Mouse (Mus musculus) skeletal muscle tissue, adult 2 months (tissue): Measurements from ENCODE around the gene Rassf3.

Experiments
- DNase-seq: peaks from one replicate; pipeline ENCODE4 v3.0.0-alpha.2; 2012; ENCODE audit warnings: low read depth, low spot score

Rassf3 gene

GRCm38 (mm10) chr10:121462162-121462881 is 13.8 kb downstream of the Rassf3 start:
- no peak for DNase-seq

- DNase-seq: peak; percentile 50
Measured at GRCm38 (mm10) chr10:121461404-121462161, 14.6 kb downstream of the Rassf3 start.

- DNase-seq: no peak
Measured at GRCm38 (mm10) chr10:121459124-121459853, 16.9 kb downstream of the Rassf3 start.

GRCm38 (mm10) chr10:121458408-121458807 is 17.7 kb downstream of the Rassf3 start:
- DNase-seq: no peak

GRCm38 (mm10) chr10:121457381-121457780 is 18.8 kb downstream of the Rassf3 start:
- no peak for DNase-seq

GRCm38 (mm10) chr10:121455517-121455916 is 20.6 kb downstream of the Rassf3 start:
- DNase-seq: no peak

GRCm38 (mm10) chr10:121454708-121455475 is 21.3 kb downstream of the Rassf3 start:
- no peak for DNase-seq

GRCm38 (mm10) chr10:121454033-121454432 is 22.1 kb downstream of the Rassf3 start:
- no peak for DNase-seq

- DNase-seq: no peak
Measured at GRCm38 (mm10) chr10:121445808-121446207, 30.3 kb downstream of the Rassf3 start.

GRCm38 (mm10) chr10:121444198-121444597 is 31.9 kb downstream of the Rassf3 start:
- no peak for DNase-seq

GRCm38 (mm10) chr10:121443791-121444190 is 32.4 kb downstream of the Rassf3 start:
- no peak for DNase-seq

- DNase-seq: no peak
Measured at GRCm38 (mm10) chr10:121439310-121439731, 36.8 kb downstream of the Rassf3 start.

- DNase-seq: no peak
Measured at GRCm38 (mm10) chr10:121438109-121438508, 38.0 kb downstream of the Rassf3 start.

- DNase-seq: no peak
Measured at GRCm38 (mm10) chr10:121436693-121437092, 39.5 kb downstream of the Rassf3 start.

- DNase-seq: no peak
Measured at GRCm38 (mm10) chr10:121436258-121436645, 39.9 kb downstream of the Rassf3 start.

- peak; percentile 39 for DNase-seq
Measured at GRCm38 (mm10) chr10:121435546-121436257, 40.4 kb downstream of the Rassf3 start.

GRCm38 (mm10) chr10:121434441-121435103 is 41.6 kb downstream of the Rassf3 start:
- DNase-seq: no peak

GRCm38 (mm10) chr10:121432635-121433280 is 43.4 kb downstream of the Rassf3 start:
- no peak for DNase-seq

GRCm38 (mm10) chr10:121432041-121432634 is 44.0 kb downstream of the Rassf3 start:
- no peak for DNase-seq
